Mouse (Mus musculus): ENCODE data around the gene Rnf24. TPM values are rescaled to one million over a fixed set of nuclear protein-coding genes. Genes with fewer than 3 reads are reported as not detected.
A peak's percentile ranks its signal among the peaks of the same experiment; 100 is the strongest.
"Not testable (repeated sequence)": the region's sequence is repeated elsewhere in the genome, so short reads cannot be mapped to it uniquely, and the experiment has no call there.

Gene Rnf24
- total RNA-seq, 2 experiments from 2014 or later, result 41.1 to 42.8 TPM

DNA sequence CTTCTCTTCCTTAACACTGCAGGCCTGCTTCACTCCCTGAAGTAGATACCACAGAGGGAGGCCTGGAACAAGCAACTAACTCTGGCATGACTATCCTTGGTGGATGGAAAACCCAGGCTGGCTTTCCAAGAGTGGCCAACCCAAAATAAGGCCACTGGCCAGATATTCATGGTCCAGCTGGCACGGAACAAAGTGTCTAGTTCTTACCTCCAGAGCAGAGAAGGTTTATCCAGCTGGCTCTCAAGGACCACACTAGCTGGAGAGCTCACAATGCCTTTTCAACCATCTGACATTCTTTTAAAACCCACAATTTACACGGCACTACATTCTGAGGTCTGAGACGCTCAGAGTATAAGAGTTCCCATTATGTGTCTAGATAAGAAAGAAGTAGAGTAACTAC lies 8.2 kb downstream of the Rnf24 start:
- DNase-seq, result peak; percentile 45
- intact Hi-C loops (cut with DNase I), result no loop called here

- DNase-seq, result no peak
These were observed 15.1 kb downstream of the Rnf24 start for GRCm38 (mm10) chr2:131337602-131338001.

GRCm38 (mm10) chr2:131330548-131330947 lies 22.1 kb downstream of the Rnf24 start:
- no peak for DNase-seq
- intact Hi-C loops (cut with DNase I), result no loop called here

More at GRCm38 (mm10) chr2:131337602-131338001, 15.1 kb downstream of the Rnf24 start:
- intact Hi-C loops (cut with DNase I), result no loop called here

GRCm38 (mm10) chr2:131328981-131329380 lies 23.7 kb downstream of the Rnf24 start:
- intact Hi-C loops (cut with DNase I), result no loop called here
- DNase-seq, result no peak

- intact Hi-C loops (cut with DNase I), result no loop called here
- DNase-seq, result no peak
These were observed 26.6 kb downstream of the Rnf24 start for GRCm38 (mm10) chr2:131326044-131326443.

DNA sequence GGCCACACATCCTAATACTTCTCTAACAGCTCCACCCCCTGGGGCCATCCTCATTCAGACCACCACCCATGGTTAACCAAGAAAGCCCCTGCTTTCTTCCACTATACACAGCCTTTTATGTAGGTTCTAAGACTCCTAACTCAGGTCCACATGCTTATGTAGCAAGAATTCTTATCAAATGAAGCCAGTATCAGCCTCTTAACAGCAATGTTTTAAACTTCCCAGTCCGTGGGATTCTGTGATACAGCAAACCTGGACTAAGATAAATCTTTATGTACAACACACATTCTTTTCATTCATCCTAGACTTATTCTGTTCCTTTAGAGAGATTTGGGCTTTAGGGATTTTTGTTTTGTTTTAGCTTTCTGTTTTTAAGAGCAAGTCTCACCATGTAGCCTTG lies 29.0 kb downstream of the Rnf24 start:
- intact Hi-C loops (cut with DNase I), result no loop called here
- no peak for DNase-seq

- DNase-seq, result not testable (repeated sequence)
These were observed 31.5 kb downstream of the Rnf24 start for GRCm38 (mm10) chr2:131321192-131321591.

DNA sequence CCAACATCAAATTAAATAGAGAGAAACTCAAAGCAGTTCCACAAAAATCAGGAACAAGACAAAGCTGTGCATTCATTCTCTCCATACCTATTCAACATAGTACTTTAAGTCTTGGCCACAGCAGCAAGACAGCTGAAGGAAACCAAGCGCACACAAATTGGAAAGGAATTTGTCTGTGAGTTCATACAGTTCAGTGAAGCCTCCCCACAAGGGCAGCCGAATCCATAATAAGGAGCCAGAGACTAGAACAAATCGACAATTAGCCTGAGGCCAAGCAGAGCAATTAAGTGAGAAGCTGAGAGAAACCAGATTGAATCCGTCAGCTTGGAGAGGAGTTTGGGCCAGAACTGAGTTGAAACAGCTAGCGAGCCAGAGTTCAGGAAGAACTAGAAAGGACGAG lies 33.3 kb downstream of the Rnf24 start:
- DNase-seq, result no peak
- intact Hi-C loops (cut with DNase I), result no loop called here

More at GRCm38 (mm10) chr2:131321192-131321591, 31.5 kb downstream of the Rnf24 start:
- intact Hi-C loops (cut with DNase I), result not testable (repeated sequence)

GRCm38 (mm10) chr2:131316167-131316566 lies 36.5 kb downstream of the Rnf24 start:
- no peak for DNase-seq
- intact Hi-C loops (cut with DNase I), result no loop called here

DNA sequence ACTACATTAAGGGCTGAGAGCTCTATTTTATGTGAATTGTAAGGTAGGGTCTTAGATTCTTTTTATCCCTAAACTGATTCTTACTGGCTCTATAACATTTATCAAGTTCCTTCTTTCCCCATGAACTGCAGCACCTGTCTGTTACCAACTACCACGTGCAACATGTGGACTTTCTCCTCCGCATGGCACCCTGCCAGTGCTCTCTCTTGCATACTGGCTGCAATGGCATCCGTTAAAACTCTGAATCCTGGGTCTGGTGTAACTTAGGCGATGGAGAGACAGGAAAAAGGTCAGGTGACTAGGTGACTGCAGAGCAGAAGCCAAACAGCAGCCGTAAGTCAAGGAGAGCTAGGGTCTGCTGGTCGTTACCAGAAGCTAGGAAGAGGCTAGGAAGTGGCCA lies 43.4 kb downstream of the Rnf24 start:
- DNase-seq, result no peak
- intact Hi-C loops (cut with DNase I), result no loop called here

GRCm38 (mm10) chr2:131307822-131308221 lies 44.9 kb downstream of the Rnf24 start:
- intact Hi-C loops (cut with DNase I), result no loop called here
- no peak for DNase-seq

DNA sequence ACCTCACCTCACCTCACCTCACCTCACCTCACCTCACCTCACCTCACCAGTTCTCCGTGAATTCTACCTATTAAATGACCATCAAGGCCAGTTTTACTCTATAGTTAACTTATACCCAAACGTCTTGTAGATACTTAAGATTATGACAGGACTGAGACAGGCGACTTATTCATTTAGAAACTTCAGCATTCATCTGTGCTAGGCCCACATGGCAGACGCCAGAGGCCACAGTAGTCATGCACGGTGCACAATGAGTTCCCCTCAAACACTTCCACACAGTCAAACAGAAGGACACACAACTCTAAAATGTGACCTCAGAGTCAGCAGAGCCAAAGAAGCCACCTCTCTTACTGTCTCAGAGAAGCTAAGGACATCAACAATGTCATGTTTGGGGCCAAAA lies 45.3 kb downstream of the Rnf24 start:
- intact Hi-C loops (cut with DNase I), result no loop called here
- no peak for DNase-seq

DNA sequence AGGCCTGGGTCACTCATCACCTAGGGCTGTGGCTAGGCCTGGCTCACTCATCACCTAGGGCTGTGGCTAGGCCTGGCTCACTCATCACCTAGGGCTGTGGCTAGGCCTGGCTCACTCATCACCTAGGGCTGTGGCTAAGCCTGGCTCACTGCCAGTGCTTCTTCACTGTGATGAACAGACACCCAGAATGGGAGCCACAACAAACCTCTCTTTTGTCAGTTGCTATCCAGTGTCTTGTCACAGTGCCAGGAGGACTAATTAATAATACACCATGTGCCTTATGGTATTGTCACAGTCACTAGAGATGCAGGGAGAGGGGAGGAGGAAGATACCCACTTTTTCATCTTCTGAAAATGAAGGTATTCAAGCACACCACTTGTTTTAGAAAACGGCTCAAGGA lies 47.5 kb downstream of the Rnf24 start:
- intact Hi-C loops (cut with DNase I), result not testable (repeated sequence)
- peak; percentile 68 for DNase-seq

- intact Hi-C loops (cut with DNase I), result no loop called here
- no peak for DNase-seq
These were observed 48.2 kb downstream of the Rnf24 start for GRCm38 (mm10) chr2:131304497-131304896.

DNA sequence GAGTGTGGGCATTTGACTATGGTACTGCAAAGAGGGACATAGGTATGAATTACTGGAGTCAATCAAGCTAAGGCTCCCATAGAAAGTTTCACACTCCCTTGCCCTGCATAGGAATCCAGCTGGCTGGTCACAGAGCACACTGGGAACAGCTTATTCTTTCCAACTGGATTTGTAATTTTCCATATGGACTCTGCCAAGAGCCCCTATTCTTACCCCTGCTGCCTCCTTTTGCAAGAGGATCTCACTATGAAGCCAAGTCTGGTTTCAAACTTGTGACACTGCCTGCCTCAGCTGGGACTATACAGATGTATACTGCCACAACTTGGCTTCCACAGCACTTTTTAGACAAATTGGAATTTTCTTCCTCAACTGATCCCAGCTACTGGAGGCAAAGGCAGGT lies 51.1 kb downstream of the Rnf24 start:
- intact Hi-C loops (cut with DNase I), result no loop called here
- DNase-seq, result no peak

DNA sequence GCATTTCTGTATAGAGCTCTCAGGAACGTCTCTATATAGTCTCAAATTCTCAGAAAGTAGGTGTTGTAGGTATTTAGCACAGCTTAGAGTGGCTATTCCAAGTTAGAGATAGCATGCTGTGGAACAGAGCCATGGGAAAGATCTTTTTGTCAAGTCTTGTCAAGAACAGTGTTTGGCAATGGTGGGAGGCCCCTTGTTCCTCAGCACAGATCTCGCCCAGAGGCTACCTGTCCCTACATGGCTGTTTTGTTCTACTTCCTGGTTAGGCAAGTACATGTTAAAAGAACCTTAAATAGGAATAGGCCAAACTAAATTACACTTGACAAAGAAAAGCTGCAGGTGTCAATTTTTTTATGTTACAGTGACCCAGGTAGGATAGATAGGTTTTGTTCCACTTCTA lies 52.2 kb downstream of the Rnf24 start:
- DNase-seq, result no peak
- intact Hi-C loops (cut with DNase I), result no loop called here

- DNase-seq, result not testable (repeated sequence)
- intact Hi-C loops (cut with DNase I), result loop anchor here (10.0 kb wide), 1 partner anchor 116 kb away; no protein-coding TSS in a partner anchor
These were observed 54.0 kb downstream of the Rnf24 start for GRCm38 (mm10) chr2:131298674-131299073.

GRCm38 (mm10) chr2:131296746-131297261 lies 55.9 kb downstream of the Rnf24 start:
- no peak for DNase-seq
- intact Hi-C loops (cut with DNase I), result loop anchor here (10.0 kb wide), 1 partner anchor 118 kb away; no protein-coding TSS in a partner anchor

DNA sequence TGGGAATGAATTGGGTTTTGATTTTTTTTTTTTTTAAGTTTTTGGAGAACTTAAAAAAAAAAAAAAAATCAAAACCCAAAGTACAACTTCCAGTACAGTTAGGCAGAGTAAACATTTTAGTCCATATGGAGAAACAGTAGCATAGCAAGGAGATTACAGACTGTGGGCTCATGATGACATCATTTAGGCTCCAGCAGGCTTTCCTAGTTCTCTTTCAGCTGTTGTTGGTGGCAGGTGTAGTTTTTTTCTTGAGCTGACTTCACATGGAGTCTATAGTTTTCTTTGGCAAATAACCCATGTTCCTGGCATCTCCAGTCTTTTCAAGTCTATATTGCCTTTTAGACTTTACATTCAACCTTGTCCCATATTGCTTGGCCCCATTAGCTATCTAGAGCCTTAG lies 62.0 kb downstream of the Rnf24 start:
- no peak for DNase-seq
- intact Hi-C loops (cut with DNase I), result loop anchor here (10.0 kb wide), 1 partner anchor 124 kb away; no protein-coding TSS in a partner anchor

GRCm38 (mm10) chr2:131286276-131286675 lies 66.4 kb downstream of the Rnf24 start:
- intact Hi-C loops (cut with DNase I), result no loop called here
- no peak for DNase-seq

DNA sequence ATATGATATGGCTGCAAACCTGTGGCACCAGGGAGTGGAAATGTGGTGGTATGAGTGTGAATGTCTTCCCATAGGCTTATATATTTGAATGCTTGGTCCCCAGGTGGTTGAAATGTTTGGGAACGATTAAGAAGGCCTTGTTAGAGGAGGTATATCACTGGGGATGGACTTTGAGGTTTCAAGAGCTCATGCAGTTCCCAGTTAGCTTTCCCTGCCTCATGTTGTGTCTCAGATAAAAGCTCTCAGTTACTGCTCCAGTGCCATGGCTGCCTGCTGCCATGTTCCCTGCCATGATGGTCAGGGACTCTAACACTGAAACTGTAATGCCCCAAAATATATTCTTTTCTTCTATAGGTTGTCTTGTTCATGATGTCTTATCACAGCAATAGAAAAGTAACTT lies 71.1 kb downstream of the Rnf24 start:
- no peak for DNase-seq
- intact Hi-C loops (cut with DNase I), result no loop called here

DNA sequence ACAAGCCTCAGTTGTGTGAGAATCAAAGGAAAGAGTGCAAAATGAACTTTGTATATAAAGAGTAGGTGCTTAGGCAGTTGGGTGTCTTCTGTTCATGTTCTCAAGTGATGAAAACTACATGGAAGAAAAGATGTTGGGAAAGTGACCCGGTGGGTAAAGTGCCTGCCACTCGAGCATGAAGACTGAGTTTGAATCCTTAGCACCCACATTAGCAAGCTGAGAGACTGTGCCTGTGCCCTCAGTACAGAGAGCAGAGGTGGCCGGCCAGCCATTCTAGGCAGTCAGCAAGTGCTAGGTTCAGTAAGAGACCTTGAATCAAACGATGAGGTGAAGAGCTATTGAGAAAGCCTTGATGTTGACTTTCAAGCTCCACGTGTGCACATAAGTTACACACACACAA lies 76.0 kb downstream of the Rnf24 start:
- no peak for DNase-seq
- intact Hi-C loops (cut with DNase I), result no loop called here

DNA sequence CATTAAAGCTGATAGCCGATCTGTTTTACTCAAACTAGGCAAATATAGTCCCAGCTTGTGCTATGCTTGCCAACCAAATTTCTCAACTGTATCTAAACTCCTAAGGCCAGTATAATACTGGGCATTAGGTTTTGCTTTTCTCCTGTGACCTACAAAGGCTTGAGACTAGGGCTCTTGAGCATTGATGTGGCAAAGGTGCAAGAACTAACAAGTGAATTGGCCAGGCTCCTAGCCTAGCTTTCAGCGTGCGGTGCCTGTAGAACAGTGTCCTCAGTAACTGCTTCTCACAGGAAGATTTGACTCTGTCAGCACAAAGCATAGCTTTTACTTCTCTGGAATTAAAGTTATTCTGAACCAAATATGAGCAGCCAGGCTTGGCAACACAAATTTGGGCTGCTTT lies 77.2 kb downstream of the Rnf24 start:
- DNase-seq, result no peak
- intact Hi-C loops (cut with DNase I), result no loop called here
